Mouse (Mus musculus): ENCODE measurements around the gene Foxa2.

DNA sequence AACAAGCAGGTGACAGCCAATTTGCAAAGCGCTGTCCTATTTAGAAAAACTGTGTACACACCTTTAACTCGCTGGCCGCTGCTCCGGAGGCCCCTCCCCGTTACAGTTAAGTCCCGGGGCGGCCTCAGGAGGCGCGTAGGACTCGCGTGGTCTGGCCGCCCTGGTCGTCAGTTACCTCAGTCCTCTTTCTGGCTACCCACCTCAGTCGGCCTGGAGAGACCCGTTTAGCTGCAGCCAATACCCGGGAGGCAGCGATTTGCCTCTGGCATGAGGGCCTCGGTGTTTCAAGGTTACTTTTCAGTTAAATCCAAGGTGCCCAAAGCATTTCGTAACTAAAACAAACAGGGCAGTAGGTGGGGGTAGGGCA, at the start of gene Foxa2:
- TF ChIP-seq POLR2A (IDR thresholded peaks at IDR 0.05; ENCODE audit: extremely low read depth, insufficient read depth, low read length) (peak; percentile 73; the same call in 1 of the 2 replicates), CTCF (IDR thresholded peaks at IDR 0.05; ENCODE audit: low read depth, low read length) (no peak)
